Mouse (Mus musculus) E14TG2a.4 (cell line): ENCODE measurements at regions not wholly inside any gene's neighbourhood (a gene's known extent, or its start where the extent isn't known, plus 50 kb on each side); places are given as distances from the start of the nearest gene placed in this dataset.
A peak's percentile ranks its signal among the peaks of the same experiment; 100 is the strongest.

ENCODE experiments used
- H3K27me3 ChIP-seq: 2 replicates; pipeline ENCODE4 v1.6.1; 2014; ENCODE audit warnings: low read length, control low read depth; ENCODE audit not compliant: insufficient read depth
- H3K36me3 ChIP-seq: 2 replicates; pipeline ENCODE4 v1.6.1; 2014; ENCODE audit warnings: low read length, control low read depth; ENCODE audit not compliant: insufficient read depth
- H3K4me1 ChIP-seq: replicated peaks from 2 replicates; pipeline ENCODE4 v1.6.1; 2014; ENCODE audit warnings: low read depth, low read length, control low read depth
- H3K4me3 ChIP-seq: replicated peaks from 2 replicates; pipeline ENCODE4 v1.5.1; 2014; ENCODE audit warnings: mild to moderate bottlenecking, low read length
- H3K9me3 ChIP-seq: 2 replicates; pipeline ENCODE4 v1.6.1; 2014; ENCODE audit warnings: low read length, control low read depth
- CTCF ChIP-seq: conservative IDR thresholded peaks from 2 replicates; pipeline ENCODE4 v1.5.1; 2014; ENCODE audit warnings: low read length
- NANOG ChIP-seq: IDR thresholded peaks from 2 replicates; pipeline ENCODE4 v1.6.1; 2014; ENCODE audit warnings: borderline replicate concordance, low read length, mixed read lengths
- POU5F1 ChIP-seq: IDR thresholded peaks from 2 replicates; pipeline ENCODE4 v1.6.1; 2014; ENCODE audit warnings: low read length, borderline replicate concordance

- no peak for TF ChIP-seq NANOG
- TF ChIP-seq POU5F1, result no peak
- TF ChIP-seq CTCF, result no peak
- H3K4me3 ChIP-seq, result no peak overlapping the region
- H3K9me3 ChIP-seq, result no peaks in the 10 kb centered on the region
- H3K4me1 ChIP-seq, result no peaks in the 10 kb centered on the region
- H3K36me3 ChIP-seq, result no peaks in the 10 kb centered on the region
- no peaks in the 10 kb centered on the region for H3K27me3 ChIP-seq
These were observed 126.1 kb upstream of the Gpc5 start for GRCm38 (mm10) chr14:114965941-114966340.

- TF ChIP-seq CTCF (no peak), NANOG (no peak), POU5F1 (no peak)
- no peaks in the 10 kb centered on the region for H3K9me3 ChIP-seq
- no peaks in the 10 kb centered on the region for H3K36me3 ChIP-seq
- H3K27me3 ChIP-seq, result no peaks in the 10 kb centered on the region
- H3K4me3 ChIP-seq, result no peak overlapping the region
- no peaks in the 10 kb centered on the region for H3K4me1 ChIP-seq
These were observed 123.0 kb upstream of the Gpc5 start for GRCm38 (mm10) chr14:114969020-114969419.

GRCm38 (mm10) chr14:114981120-114981519, 110.9 kb upstream of the Gpc5 start:
- Histone ChIP-seq H3K9me3 (peaks cover 17% of the 10 kb centered on the region), H3K4me1 (no peaks in the 10 kb centered on the region)
- TF ChIP-seq POU5F1 (no peak), NANOG (no peak), CTCF (no peak)

GRCm38 (mm10) chr14:115003223-115003622, 88.8 kb upstream of the Gpc5 start:
- Histone ChIP-seq H3K9me3 (no peaks in the 10 kb centered on the region), H3K27me3 (no peaks in the 10 kb centered on the region), H3K36me3 (no peaks in the 10 kb centered on the region), H3K4me3 (no peak overlapping the region), H3K4me1 (no peaks in the 10 kb centered on the region)
- TF ChIP-seq POU5F1, result no peak
- TF ChIP-seq CTCF, result no peak
- TF ChIP-seq NANOG, result no peak

More at GRCm38 (mm10) chr14:114981120-114981519, 110.9 kb upstream of the Gpc5 start:
- no peaks in the 10 kb centered on the region for H3K36me3 ChIP-seq
- H3K4me3 ChIP-seq, result no peak overlapping the region
- no peaks in the 10 kb centered on the region for H3K27me3 ChIP-seq

GRCm38 (mm10) chr14:115004733-115005405, 87.1 kb upstream of the Gpc5 start:
- no peaks in the 10 kb centered on the region for H3K9me3 ChIP-seq
- no peaks in the 10 kb centered on the region for H3K36me3 ChIP-seq
- H3K27me3 ChIP-seq, result no peaks in the 10 kb centered on the region
- no peaks in the 10 kb centered on the region for H3K4me1 ChIP-seq
- TF ChIP-seq CTCF (no peak), NANOG (no peak), POU5F1 (no peak)
- H3K4me3 ChIP-seq, result no peak overlapping the region

- no peaks in the 10 kb centered on the region for H3K9me3 ChIP-seq
- H3K4me3 ChIP-seq, result no peak overlapping the region
- no peaks in the 10 kb centered on the region for H3K27me3 ChIP-seq
- H3K4me1 ChIP-seq, result no peaks in the 10 kb centered on the region
- H3K36me3 ChIP-seq, result no peaks in the 10 kb centered on the region
- TF ChIP-seq NANOG, result no peak
- no peak for TF ChIP-seq POU5F1
- no peak for TF ChIP-seq CTCF
These were observed 81.1 kb upstream of the Gpc5 start for GRCm38 (mm10) chr14:115010877-115011276.

GRCm38 (mm10) chr14:115015299-115015698, 76.7 kb upstream of the Gpc5 start:
- Histone ChIP-seq H3K4me1 (no peaks in the 10 kb centered on the region), H3K9me3 (no peaks in the 10 kb centered on the region), H3K4me3 (no peak overlapping the region), H3K36me3 (no peaks in the 10 kb centered on the region), H3K27me3 (no peaks in the 10 kb centered on the region)
- TF ChIP-seq NANOG, result no peak

- H3K36me3 ChIP-seq, result no peaks in the 10 kb centered on the region
These were observed 74.4 kb upstream of the Gpc5 start for GRCm38 (mm10) chr14:115017410-115018153.

More at GRCm38 (mm10) chr14:115017410-115018153, 74.4 kb upstream of the Gpc5 start:
- TF ChIP-seq POU5F1 (no peak), CTCF (0 out of 2 replicates have a peak, but pooled peaks have one; percentile 16), NANOG (no peak)
- no peaks in the 10 kb centered on the region for H3K9me3 ChIP-seq
- H3K4me1 ChIP-seq, result no peaks in the 10 kb centered on the region
- H3K4me3 ChIP-seq, result no peak overlapping the region
- no peaks in the 10 kb centered on the region for H3K27me3 ChIP-seq
